25 mouse cellular contexts compared by ENCODE assay signal in the genomic region with DNA sequence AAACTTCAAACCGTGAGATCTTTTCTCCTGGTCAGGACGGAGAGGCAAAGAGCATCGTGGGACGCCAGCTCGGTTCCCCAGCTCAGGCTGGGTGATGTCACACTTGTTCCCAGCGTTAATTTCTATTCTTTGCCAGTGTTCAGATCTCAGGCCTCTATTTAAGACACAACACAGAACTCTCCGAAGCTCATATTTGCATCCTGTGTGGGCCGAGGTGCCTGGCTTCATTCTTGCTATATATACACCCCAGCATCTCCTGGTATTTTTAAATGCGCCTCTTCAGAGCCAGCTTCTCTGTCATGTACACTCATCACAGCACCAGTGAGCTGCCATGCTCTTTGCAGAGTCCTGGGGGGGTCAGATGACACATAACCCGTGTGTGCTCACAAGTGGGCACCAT.
DNase-seq lines count a peak whose midpoint lies in the region; ATAC-seq and TF ChIP-seq lines count a peak whose summit lies in the region.
"Had no signal": no experiment of that assay in that cellular context is flagged by ENCODE, and none has a peak within 500 bp of the region (broad histone marks: within the 10 kb centered on the region; RNA-seq: fewer than 3 reads in every experiment).

No protein-coding gene starts in this region.

- no peak for TF ChIP-seq CTCF in intestine, postnatal 0 days (IDR thresholded peaks at IDR 0.05; ENCODE audit: low read depth)

- no peaks in the 10 kb centered on the region for H3K9me3 ChIP-seq in intestine, embryonic 16.5 days (ENCODE audit: control insufficient read depth, low read length)
- no peaks in the 10 kb centered on the region for H3K9me3 ChIP-seq in intestine, postnatal 0 days (ENCODE audit: control insufficient read depth)
- H3K9me3 ChIP-seq: limb, embryonic 12.5 days; liver, embryonic 13.5 days; lung, embryonic 15.5 days; midbrain, embryonic 12.5 days; neural tube, embryonic 12.5 days had no signal

- intact Hi-C loops in left cerebral cortex, postnatal 36 days (cut with DNase I): loop anchor here (5.0 kb wide), 1 partner anchor 62 kb away; no protein-coding TSS in a partner anchor

- DNase-seq in layer of hippocampus, adult 9-11 months: peak; percentile 58
- DNase-seq in layer of hippocampus, postnatal 14 days (ENCODE audit: low spot score in 2 of 2): no peak
- DNase-seq in frontal cortex, postnatal 10 days (ENCODE audit: low spot score in 2 of 2): peak; percentile 29 to 60
- DNase-seq in left cerebral cortex, postnatal 36 days (ENCODE audit: low spot score in 2 of 2): peak; percentile 61 to 76
- DNase-seq in telencephalon, adult 2 months (ENCODE audit: low read depth, low spot score): peak; percentile 90
- DNase-seq: adrenal gland, postnatal 14 days; cerebellum, adult 11-12 months; cerebellum, postnatal 14 days; embryo, embryonic 11 days; gastrocnemius, postnatal 14 days; heart, adult 18-20 months; kidney, adult 11 months; liver, embryonic 13.5 days; thymus, postnatal 14 days had no signal

- H3K4me2 ChIP-seq in intestine, embryonic 16.5 days (ENCODE audit: low read depth, low read length): no peak overlapping the region
- no peak overlapping the region for H3K4me2 ChIP-seq in intestine, postnatal 0 days (replicated peaks; ENCODE audit: low read depth)
- H3K4me2 ChIP-seq: limb, embryonic 12.5 days; liver, embryonic 13.5 days; lung, embryonic 15.5 days; midbrain, embryonic 12.5 days; neural tube, embryonic 12.5 days had no signal

- no peak for ATAC-seq in intestine, embryonic 16.5 days
- no peak for ATAC-seq in intestine, postnatal 0 days
- ATAC-seq: forebrain, embryonic 16.5 days; hindbrain, embryonic 16.5 days had no signal

- 77% methylated on average over 10 of the region's 10 CpGs for WGBS in intestine, embryonic 16.5 days
- WGBS in intestine, postnatal 0 days: 77% methylated on average over 10 of the region's 10 CpGs

- H3K4me1 ChIP-seq in intestine, embryonic 16.5 days (ENCODE audit: control insufficient read depth, insufficient read depth, low read length): no peaks in the 10 kb centered on the region
- no peaks in the 10 kb centered on the region for H3K4me1 ChIP-seq in intestine, postnatal 0 days (replicated peaks; ENCODE audit: control insufficient read depth, insufficient read depth, low read length)
- H3K4me1 ChIP-seq: limb, embryonic 12.5 days; liver, embryonic 13.5 days; lung, embryonic 15.5 days; midbrain, embryonic 12.5 days; neural tube, embryonic 12.5 days had no signal

- H3K27ac ChIP-seq in intestine, embryonic 16.5 days (ENCODE audit: low read length): no peak overlapping the region
- H3K27ac ChIP-seq in intestine, postnatal 0 days (ENCODE audit: low read depth, low read length): no peak overlapping the region
- H3K27ac ChIP-seq: kidney, postnatal 0 days; limb, embryonic 12.5 days; liver, embryonic 13.5 days; lung, embryonic 15.5 days; macrophage; midbrain, embryonic 12.5 days; neural tube, embryonic 12.5 days had no signal

- H3K27me3 ChIP-seq in intestine, embryonic 16.5 days (replicated peaks; ENCODE audit: control insufficient read depth, insufficient read depth, low read length): no peaks in the 10 kb centered on the region
- H3K27me3 ChIP-seq in intestine, postnatal 0 days (replicated peaks; ENCODE audit: control insufficient read depth, insufficient read depth, low read length): no peaks in the 10 kb centered on the region
- H3K27me3 ChIP-seq: limb, embryonic 12.5 days; liver, embryonic 13.5 days; lung, embryonic 15.5 days; midbrain, embryonic 12.5 days; neural tube, embryonic 12.5 days had no signal

- H3K9ac ChIP-seq in intestine, embryonic 16.5 days (ENCODE audit: low read depth, low read length): no peak overlapping the region
- no peak overlapping the region for H3K9ac ChIP-seq in intestine, postnatal 0 days (ENCODE audit: low read depth, low read length)
- H3K9ac ChIP-seq: limb, embryonic 12.5 days; liver, embryonic 13.5 days; lung, embryonic 15.5 days; midbrain, embryonic 12.5 days; neural tube, embryonic 12.5 days had no signal

- H3K4me3 ChIP-seq in intestine, embryonic 16.5 days (ENCODE audit: low read length): no peak overlapping the region
- H3K4me3 ChIP-seq in intestine, postnatal 0 days (ENCODE audit: low read depth, low read length): no peak overlapping the region
- H3K4me3 ChIP-seq: limb, embryonic 12.5 days; liver, embryonic 13.5 days; lung, embryonic 15.5 days; midbrain, embryonic 12.5 days; neural tube, embryonic 12.5 days had no signal

- no peaks in the 10 kb centered on the region for H3K36me3 ChIP-seq in intestine, embryonic 16.5 days (ENCODE audit: control insufficient read depth, insufficient read depth, low read length)
- no peaks in the 10 kb centered on the region for H3K36me3 ChIP-seq in intestine, postnatal 0 days (ENCODE audit: control insufficient read depth, insufficient read depth)
- H3K36me3 ChIP-seq: G1E; limb, embryonic 12.5 days; liver, embryonic 13.5 days; lung, embryonic 15.5 days; midbrain, embryonic 12.5 days; neural tube, embryonic 12.5 days had no signal

Comparison
In these comparisons a context has a peak if more than half of its experiments do, and no peak if none do; other contexts are left out.
1. DNase-seq: peak in layer of hippocampus, adult 9-11 months (single experiment), frontal cortex, postnatal 10 days (2 of 2), left cerebral cortex, postnatal 36 days (2 of 2) and telencephalon, adult 2 months (single experiment); none in layer of hippocampus, postnatal 14 days (0 of 2).